Mouse (Mus musculus) CH12.LX (cell line): Measurements from ENCODE around the gene Tm7sf3. TPM values are rescaled to one million over a fixed set of nuclear protein-coding genes. Genes with fewer than 3 reads are reported as not detected.

ENCODE experiments used
- DNase-seq: peaks from one replicate; pipeline ENCODE4 v3.0.0-alpha.2; 2013; ENCODE audit errors: extremely low read depth
- H3K27ac ChIP-seq: 2 replicates; pipeline ENCODE4 v1.5.1; 2012; ENCODE audit warnings: low read depth, mild to moderate bottlenecking, control low read depth, moderate library complexity; ENCODE audit not compliant: insufficient read depth
- H3K27me3 ChIP-seq: replicated peaks from 2 replicates; pipeline ENCODE3; 2012; ENCODE audit warnings: inconsistent platforms
- H3K36me3 ChIP-seq, 2 experiments: replicated peaks in 1 of 2; 2 replicates each; pipeline versions ENCODE3 to v1.6.1; 2012; ENCODE audit warnings: inconsistent platforms in 1 of 2, low read length in 1 of 2, mild to moderate bottlenecking in 1 of 2, mixed read lengths in 1 of 2, moderate library complexity in 1 of 2; ENCODE audit not compliant: control insufficient read depth in 1 of 2, insufficient read depth in 1 of 2
- H3K4me1 ChIP-seq, 2 experiments: 2 replicates each; pipeline ENCODE4 v1.6.1; 2012; ENCODE audit warnings: inconsistent platforms in 1 of 2, moderate library complexity in 1 of 2; ENCODE audit not compliant: insufficient read depth in 2 of 2, control insufficient read depth in 1 of 2
- H3K4me2 ChIP-seq: 2 replicates; pipeline ENCODE4 v1.6.1; 2012; ENCODE audit warnings: low read depth, mild to moderate bottlenecking, control low read depth; ENCODE audit not compliant: poor library complexity, insufficient read depth, severe bottlenecking
- H3K4me3 ChIP-seq, 3 experiments: fragments of 150-350 bp in 1 of 3; sonication (generic) in 1 of 3; replicated peaks in 1 of 3; 2 replicates each; pipeline versions ENCODE3 to v1.5.1; 2011 to 2012; ENCODE audit warnings: low read depth in 2 of 3, low read length in 2 of 3, mild to moderate bottlenecking in 2 of 3, moderate library complexity in 2 of 3, control low read depth in 1 of 3, improper control_type of control experiment in 1 of 3, inconsistent platforms in 1 of 3, mixed read lengths in 1 of 3; ENCODE audit not compliant: poor library complexity in 1 of 3
- H3K79me2 ChIP-seq: replicated peaks from 2 replicates; pipeline ENCODE4 v1.6.1; 2012; ENCODE audit warnings: mild to moderate bottlenecking, moderate library complexity; ENCODE audit not compliant: control insufficient read depth, poor library complexity, insufficient read depth, severe bottlenecking; ENCODE audit errors: extremely low read depth
- H3K9ac ChIP-seq: 2 replicates; pipeline ENCODE4 v1.6.1; 2012; ENCODE audit warnings: low read depth, mild to moderate bottlenecking, control low read depth, moderate library complexity; ENCODE audit not compliant: insufficient read depth
- H3K9me3 ChIP-seq: replicated peaks from 2 replicates; pipeline ENCODE3; 2012; ENCODE audit warnings: low read length, inconsistent platforms, mixed read lengths
- CHD1 ChIP-seq: IDR thresholded peaks from 2 replicates; pipeline ENCODE4 v1.6.1; 2012; ENCODE audit warnings: low read depth, low read length, improper control_type of control experiment, inconsistent platforms
- CHD2 ChIP-seq: IDR thresholded peaks from 2 replicates; pipeline ENCODE4 v1.6.1; 2011; ENCODE audit warnings: low read length, improper control_type of control experiment
- CTCF ChIP-seq, 2 experiments: IDR thresholded peaks in 1 of 2; conservative IDR thresholded peaks in 1 of 2; 2 replicates each; pipeline ENCODE4 v1.5.1; 2011 to 2012; ENCODE audit warnings: low read depth in 2 of 2, low read length in 2 of 2, improper control_type of control experiment in 1 of 2, inconsistent platforms in 1 of 2, mild to moderate bottlenecking in 1 of 2, moderate library complexity in 1 of 2
- ETS1 ChIP-seq: conservative IDR thresholded peaks from 2 replicates; pipeline ENCODE4 v1.6.1; 2012; ENCODE audit warnings: low read depth, mild to moderate bottlenecking, inconsistent platforms, low read length, improper control_type of control experiment, moderate library complexity
- GABPA ChIP-seq: IDR thresholded peaks from 2 replicates; pipeline ENCODE4 v1.6.1; 2012; ENCODE audit warnings: low read depth, low read length, improper control_type of control experiment, inconsistent platforms; ENCODE audit not compliant: insufficient replicate concordance
- IRF4 ChIP-seq: IDR thresholded peaks from 2 replicates; pipeline ENCODE4 v1.6.1; 2014; ENCODE audit warnings: low read depth, mild to moderate bottlenecking, inconsistent platforms, low read length, improper control_type of control experiment
- JUN ChIP-seq: IDR thresholded peaks from 2 replicates; pipeline ENCODE4 v1.6.1; 2011; ENCODE audit warnings: low read depth, mild to moderate bottlenecking, low read length, improper control_type of control experiment, moderate library complexity; ENCODE audit not compliant: insufficient read depth
- KAT2A ChIP-seq: IDR thresholded peaks from 2 replicates; pipeline ENCODE4 v1.6.1; 2012; ENCODE audit warnings: low read length, improper control_type of control experiment, inconsistent platforms; ENCODE audit not compliant: insufficient replicate concordance
- MAFK ChIP-seq: IDR thresholded peaks from 2 replicates; pipeline ENCODE4 v1.6.1; 2011; ENCODE audit warnings: low read length, improper control_type of control experiment; ENCODE audit not compliant: insufficient replicate concordance
- MAX ChIP-seq: IDR thresholded peaks from 2 replicates; pipeline ENCODE4 v1.6.1; 2011; ENCODE audit warnings: low read length, improper control_type of control experiment
- MAZ ChIP-seq: IDR thresholded peaks from 2 replicates; pipeline ENCODE4 v1.6.1; 2012; ENCODE audit warnings: low read depth, mild to moderate bottlenecking, inconsistent platforms, low read length, improper control_type of control experiment, moderate library complexity
- NELFE ChIP-seq: IDR thresholded peaks from 2 replicates; pipeline ENCODE4 v1.6.1; 2011; ENCODE audit warnings: low read depth, low read length, improper control_type of control experiment
- NRF1 ChIP-seq: IDR thresholded peaks from 2 replicates; pipeline ENCODE4 v1.6.1; 2014; ENCODE audit warnings: low read depth, mild to moderate bottlenecking, inconsistent platforms, low read length, improper control_type of control experiment, moderate library complexity
- PAX5 ChIP-seq: IDR thresholded peaks from 2 replicates; pipeline ENCODE4 v1.6.1; 2012; ENCODE audit warnings: low read length, inconsistent platforms, mixed read lengths
- SMC3 ChIP-seq: IDR thresholded peaks from 2 replicates; pipeline ENCODE4 v1.6.1; 2011; ENCODE audit warnings: low read depth, low read length, improper control_type of control experiment
- UBTF ChIP-seq: IDR thresholded peaks from 2 replicates; pipeline ENCODE4 v1.6.1; 2012; ENCODE audit warnings: low read depth, mild to moderate bottlenecking, inconsistent platforms, low read length, improper control_type of control experiment, moderate library complexity
- USF2 ChIP-seq: conservative IDR thresholded peaks from 2 replicates; pipeline ENCODE4 v1.6.1; 2011; ENCODE audit warnings: low read depth, low read length, improper control_type of control experiment
- ZC3H11A ChIP-seq: IDR thresholded peaks from 2 replicates; pipeline ENCODE4 v1.6.1; 2012; ENCODE audit warnings: low read depth, mild to moderate bottlenecking, inconsistent platforms, low read length, improper control_type of control experiment
- ZKSCAN1 ChIP-seq: IDR thresholded peaks from 2 replicates; pipeline ENCODE4 v1.6.1; 2012; ENCODE audit warnings: low read depth, inconsistent platforms, low read length, improper control_type of control experiment, borderline replicate concordance
- ZMIZ1 ChIP-seq: IDR thresholded peaks from 2 replicates; pipeline ENCODE4 v1.6.1; 2012; ENCODE audit warnings: low read depth, mild to moderate bottlenecking, inconsistent platforms, low read length, improper control_type of control experiment
- ZNF384 ChIP-seq: IDR thresholded peaks from 2 replicates; pipeline ENCODE4 v1.6.1; 2012; ENCODE audit warnings: low read depth, low read length, improper control_type of control experiment, inconsistent platforms
- dilution Hi-C: fragments of 300-500 bp; cut with MboI; formaldehyde crosslinking; loops from 2 replicates; pipeline ENCODE4 v1.14.3; 2020; ENCODE audit warnings: low sequenced_read_pairs; ENCODE audit not compliant: extremely low pct_unique_long_range_greater_than_20kb, extremely low pct_ligation_motif_present
- in situ Hi-C: fragments of 300-500 bp; cut with MboI; formaldehyde crosslinking; loops from 3 replicates; pipeline ENCODE4 v1.14.3; 2019; ENCODE audit warnings: low sequenced_read_pairs, low pct_ligation_motif_present, low pct_unique_long_range_greater_than_20kb, mixed read lengths
- polyA plus RNA-seq: library from polyadenylated mRNA; unstranded; fragments of >175 nt; gene quantifications from 2 replicates; pipeline ENCODE4 v1.2.1, GENCODE M21; 2012; ENCODE audit warnings: low read depth; ENCODE audit not compliant: insufficient read length
- total RNA-seq, 2 experiments: library from RNA; depleted of rRNA; stranded (reverse); fragments of 300-350 nt in 1 of 2; fragments of >200 nt in 1 of 2; gene quantifications; 2 replicates each; pipeline ENCODE4 v1.2.3; 2012 to 2014

The Tm7sf3 gene
- total and polyA plus RNA-seq, 3 experiments = 11.4 to 23.9 (median 13.4) TPM

DNA sequence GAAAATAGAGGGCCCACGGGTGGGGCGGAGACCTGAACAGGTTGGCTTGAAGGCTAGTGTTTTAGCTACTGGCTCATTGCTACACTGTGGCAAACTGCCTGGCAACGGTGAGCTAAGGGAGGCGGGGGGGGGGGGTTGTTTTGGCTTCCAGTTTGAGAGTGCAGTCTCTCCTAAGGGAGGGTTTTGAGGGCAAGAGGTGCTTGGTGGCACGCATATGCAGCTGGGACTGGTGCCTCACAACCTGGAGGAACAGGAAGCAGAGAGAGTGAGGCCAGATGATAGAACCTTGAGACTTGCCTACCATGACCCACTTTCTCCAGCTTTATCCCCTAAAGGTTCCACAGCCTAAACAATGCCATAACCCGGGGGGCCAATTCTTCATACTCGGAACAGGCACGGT, 31.8 kb upstream of the Tm7sf3 start (continued):
- no peak for TF ChIP-seq UBTF
- no peak for TF ChIP-seq CHD1
- TF ChIP-seq, all 38 proteins: peak for 8

GRCm38 (mm10) chr6:146673696-146674095, 31.1 kb upstream of the Tm7sf3 start:
- H3K4me2 ChIP-seq = no peak overlapping the region
- no peaks in the 10 kb centered on the region for H3K79me2 ChIP-seq
- dilution Hi-C loops = no loop called here
- TF ChIP-seq NELFE (no peak), JUN (no peak), MAFK (no peak), USF2 (no peak), KAT2A (no peak), PAX5 (no peak), ZMIZ1 (no peak), ZC3H11A (no peak), CHD2 (no peak), ETS1 (no peak), CHD1 (no peak), MAX (no peak), IRF4 (no peak), ZKSCAN1 (no peak), NRF1 (no peak), GABPA (no peak), SMC3 (no peak), MAZ (no peak), CTCF (conservative IDR thresholded peaks at IDR 0.05 in 1 of 2, IDR thresholded peaks at IDR 0.05 in 1 of 2; ENCODE audit: low read depth in 2 of 2, low read length in 2 of 2) (no peak), ZNF384 (no peak)
- peaks cover 6% of the 10 kb centered on the region for H3K9me3 ChIP-seq
- H3K4me1 ChIP-seq = peaks cover 11 to 28% of the 10 kb centered on the region in 2 experiments
- H3K9ac ChIP-seq = no peak overlapping the region
- H3K27me3 ChIP-seq = no peaks in the 10 kb centered on the region
- DNase-seq = no peak
- H3K27ac ChIP-seq = no peak overlapping the region
- no peaks in the 10 kb centered on the region for H3K36me3 ChIP-seq
- no peak overlapping the region for H3K4me3 ChIP-seq
- in situ Hi-C loops = loop anchor here (25.0 kb wide), 1 partner anchor 314 kb away; no protein-coding TSS in a partner anchor
